Mouse (Mus musculus) cerebellum, adult 11-12 months (tissue): Measurements from ENCODE around the gene Plekhg6.

ENCODE experiments used
- DNase-seq: peaks from one replicate; pipeline ENCODE4 v3.0.0; 2022

Gene Plekhg6

DNA sequence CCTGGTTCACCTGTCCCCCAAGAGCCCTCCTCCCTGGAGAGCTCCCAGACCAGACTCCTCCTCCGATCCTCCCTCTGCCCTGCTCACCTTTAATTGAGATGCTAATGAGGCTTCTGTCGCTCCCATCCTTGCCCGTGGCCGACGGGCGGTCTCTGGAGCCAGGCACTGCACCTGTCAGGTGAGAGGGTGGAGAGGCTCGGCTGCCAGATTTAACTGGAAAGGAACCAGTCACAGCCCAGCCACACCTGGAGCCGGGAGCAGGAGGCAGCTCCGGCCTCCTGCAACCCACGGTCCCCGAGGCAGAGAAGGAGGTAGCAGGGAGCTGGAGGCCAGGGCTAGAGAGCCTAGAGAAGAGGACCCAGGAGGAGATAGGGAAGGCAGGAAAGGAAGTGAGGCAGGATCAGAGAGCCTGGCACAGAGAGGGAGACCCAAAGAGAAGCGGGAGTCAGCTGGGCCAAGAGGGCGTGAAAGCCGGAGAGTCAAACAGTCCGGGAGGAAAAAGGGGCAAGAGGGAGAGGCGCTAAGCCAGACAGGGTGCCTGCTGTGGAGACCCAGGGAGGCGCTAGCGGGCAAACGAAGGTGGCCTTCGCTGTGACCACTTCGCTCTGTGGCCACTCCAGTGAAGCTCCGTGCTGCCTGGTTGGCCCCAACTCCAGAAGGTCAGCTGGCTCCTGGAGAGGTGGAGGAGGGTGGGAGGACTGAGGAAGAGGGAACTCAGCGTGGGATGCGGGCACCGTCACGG is 59.3 kb downstream of the Plekhg6 start:
- no peak for DNase-seq

DNA sequence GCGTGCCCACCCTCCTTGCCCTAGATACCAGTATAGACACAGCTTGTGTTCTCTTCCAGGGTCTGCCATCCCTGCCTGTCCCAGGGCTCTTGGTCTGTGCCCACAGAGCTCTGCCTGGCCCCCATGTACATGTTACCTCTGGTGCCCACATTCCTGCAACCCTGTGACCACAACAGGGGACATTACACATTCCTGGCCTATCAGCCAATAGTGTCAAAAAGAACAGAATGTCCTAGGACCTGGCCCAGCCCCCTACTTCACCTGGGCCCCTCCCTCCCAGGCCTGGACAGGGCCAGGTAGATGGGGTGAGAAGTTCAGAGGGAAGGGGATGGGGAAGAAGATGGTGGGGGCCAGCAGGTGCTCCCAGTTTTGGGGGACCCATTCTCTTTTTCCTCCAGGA is 60.3 kb downstream of the Plekhg6 start, which contains the start of gene Scnn1a:
TSS of gene Scnn1a (plus strand) at position 337 of the 400 bp plus-strand sequence.
- no peak for DNase-seq

DNA sequence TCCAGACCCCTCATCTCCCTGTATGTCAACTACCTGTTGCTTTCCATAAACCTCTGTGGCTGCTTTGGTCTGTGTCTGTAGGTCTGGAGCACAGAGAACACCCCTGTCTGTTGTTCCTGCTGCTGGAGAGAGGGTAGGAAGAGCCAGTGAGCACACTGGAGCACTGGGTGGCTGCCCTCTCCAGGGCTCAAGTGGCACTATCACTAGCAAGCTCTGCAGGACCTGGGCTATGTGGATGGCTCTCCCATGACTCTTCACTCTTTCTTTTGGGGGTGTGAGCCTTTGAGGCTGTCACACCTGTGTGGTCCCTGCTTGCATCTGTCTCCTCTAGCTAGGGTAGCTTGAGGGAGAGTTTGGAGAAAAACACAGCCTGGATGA is 60.7 kb downstream of the Plekhg6 start:
- no peak for DNase-seq

DNA sequence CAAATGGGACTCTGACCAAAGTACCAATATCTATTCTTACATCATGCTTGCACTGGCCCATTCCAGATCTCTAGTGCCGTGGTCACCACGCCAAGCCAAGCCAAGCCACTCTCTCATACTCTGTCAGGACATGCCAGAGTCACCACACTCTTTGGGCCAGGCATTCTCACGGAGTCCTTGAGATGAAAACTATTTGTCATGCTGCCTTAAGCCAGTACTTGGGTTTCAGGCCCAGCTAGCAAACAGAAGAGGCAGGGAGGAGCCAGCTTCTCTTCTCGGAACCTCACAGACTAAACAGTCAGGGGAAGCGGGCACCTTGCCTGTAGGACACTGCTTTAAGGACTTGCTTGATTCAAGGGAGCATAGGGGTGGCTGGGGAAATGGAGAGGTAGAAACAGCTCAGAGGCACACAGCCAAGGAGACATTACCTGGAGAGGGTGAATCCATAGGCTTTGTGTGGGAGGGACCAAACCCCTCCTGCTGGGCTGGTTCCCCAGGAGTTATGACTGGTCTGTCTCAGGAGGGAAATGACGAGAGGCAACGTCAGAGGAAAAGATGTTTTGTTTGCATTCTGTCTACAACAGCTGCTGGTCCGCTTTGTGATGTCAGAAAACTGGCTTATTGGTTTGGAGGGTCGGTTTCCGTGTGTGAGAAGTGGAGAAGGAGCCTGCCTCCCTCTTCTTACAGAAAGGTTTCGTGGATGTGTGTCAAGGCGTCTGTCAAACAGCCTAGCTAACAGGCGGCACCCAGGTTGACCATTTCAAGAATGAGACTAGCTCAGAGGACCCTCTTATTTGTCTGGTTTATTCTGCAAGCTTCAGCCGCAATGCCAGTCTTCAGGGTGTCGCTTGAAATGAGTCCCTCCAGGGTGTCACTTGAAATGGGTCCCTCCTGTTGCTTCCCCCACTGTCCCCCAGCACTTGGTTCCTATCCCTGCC is 61.3 kb downstream of the Plekhg6 start:
- DNase-seq = no peak

DNA sequence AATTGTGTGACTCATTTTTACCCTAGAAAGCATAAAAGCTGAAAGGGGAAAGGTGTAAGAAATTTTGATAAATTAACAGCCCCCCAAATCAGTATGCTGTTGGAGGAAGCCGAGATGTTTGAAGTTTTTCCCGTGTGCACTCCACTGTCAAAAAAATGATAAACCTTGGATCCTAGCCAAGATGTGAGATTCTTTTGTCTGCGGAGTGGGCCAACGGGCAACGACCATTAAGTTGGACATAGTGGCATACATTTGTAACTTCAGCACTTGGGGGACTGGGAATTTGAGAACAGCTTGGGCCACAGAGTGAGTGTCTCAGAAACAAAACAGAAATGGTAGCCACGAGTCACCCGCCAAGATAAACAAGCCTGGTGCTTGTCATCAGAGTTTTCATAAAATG is 63.5 kb downstream of the Plekhg6 start:
- DNase-seq = no peak

DNA sequence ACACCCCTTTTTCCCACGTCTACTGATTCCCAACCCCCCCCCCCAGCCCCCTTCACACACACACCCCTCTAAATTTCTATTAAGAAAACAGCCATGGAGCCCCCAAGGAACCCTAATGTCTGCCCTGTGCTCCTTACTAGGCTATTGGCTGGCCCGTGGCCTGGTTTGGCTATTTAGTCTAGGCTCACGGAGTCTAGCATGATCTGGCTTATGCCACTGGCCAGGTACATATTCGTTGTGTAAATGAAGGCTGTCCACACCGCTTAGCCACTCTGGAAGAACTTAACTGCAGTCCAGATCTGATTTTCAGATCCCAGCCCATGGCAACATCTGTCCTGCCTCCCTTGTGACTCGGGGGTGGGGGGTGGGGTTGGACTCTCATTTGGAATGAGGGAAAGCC is 65.8 kb downstream of the Plekhg6 start:
- no peak for DNase-seq

DNA sequence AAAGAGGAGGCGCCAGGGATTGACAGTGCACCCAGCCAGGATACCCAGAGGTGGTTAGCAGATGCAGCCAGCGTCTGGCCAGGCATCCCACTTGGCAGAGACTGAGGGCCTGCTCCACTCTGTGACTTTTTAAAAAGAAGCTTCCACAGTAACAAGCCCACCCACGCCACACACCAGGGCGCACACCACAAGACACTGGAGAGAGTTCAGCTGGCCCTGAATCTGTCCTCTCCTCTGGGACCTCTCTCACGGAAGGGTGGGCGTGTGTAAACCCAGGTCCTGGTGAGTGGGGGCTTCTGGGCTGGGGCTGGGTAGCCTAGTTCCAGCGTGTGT is 66.4 kb downstream of the Plekhg6 start:
- DNase-seq = no peak

DNA sequence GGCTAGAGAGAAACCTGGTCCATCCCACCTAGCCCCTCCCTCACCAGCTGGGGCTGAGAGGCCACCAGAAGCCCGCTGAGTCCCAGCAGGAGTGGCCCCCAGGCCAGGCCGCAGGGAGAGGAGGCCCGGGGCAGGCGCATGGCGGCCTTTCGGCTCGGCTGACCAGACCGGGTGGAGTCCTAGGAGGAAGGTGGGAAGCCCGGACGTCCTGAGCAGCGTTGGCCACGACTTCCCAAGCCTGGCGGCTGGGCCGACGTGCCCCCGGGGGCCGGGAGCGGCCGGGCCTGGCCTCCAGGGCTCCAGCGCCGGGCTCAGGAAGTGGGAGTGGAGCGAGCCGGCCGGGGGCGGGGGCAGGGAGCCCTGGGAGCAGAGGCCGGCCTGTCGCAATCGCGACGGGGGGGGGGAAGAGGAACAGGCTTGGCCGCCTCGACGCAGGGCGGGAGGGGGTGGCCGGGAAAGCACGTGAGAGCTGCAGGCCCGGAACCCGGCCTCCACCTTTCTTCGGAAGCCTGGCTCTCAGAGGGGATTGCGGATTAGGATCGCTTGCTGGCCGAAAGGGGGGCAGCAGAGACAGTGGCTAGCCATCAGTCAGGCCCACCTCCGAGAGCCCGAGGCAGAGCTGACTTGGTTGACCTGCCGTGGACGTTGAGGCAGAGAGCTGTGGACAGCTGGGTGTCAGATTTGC is 66.9 kb downstream of the Plekhg6 start, which contains the start of gene Ltbr:
TSS of gene Ltbr (minus strand) at position 340 of the 685 bp plus-strand sequence.
- peak; percentile 24 for DNase-seq
